Mouse (Mus musculus): ENCODE data around the gene BC055324. TPM values are rescaled to one million over a fixed set of nuclear protein-coding genes. Genes with fewer than 3 reads are reported as not detected.

Gene BC055324
- total RNA-seq, 2 experiments from 2014 or later: 1.1 to 1.4 TPM

DNA sequence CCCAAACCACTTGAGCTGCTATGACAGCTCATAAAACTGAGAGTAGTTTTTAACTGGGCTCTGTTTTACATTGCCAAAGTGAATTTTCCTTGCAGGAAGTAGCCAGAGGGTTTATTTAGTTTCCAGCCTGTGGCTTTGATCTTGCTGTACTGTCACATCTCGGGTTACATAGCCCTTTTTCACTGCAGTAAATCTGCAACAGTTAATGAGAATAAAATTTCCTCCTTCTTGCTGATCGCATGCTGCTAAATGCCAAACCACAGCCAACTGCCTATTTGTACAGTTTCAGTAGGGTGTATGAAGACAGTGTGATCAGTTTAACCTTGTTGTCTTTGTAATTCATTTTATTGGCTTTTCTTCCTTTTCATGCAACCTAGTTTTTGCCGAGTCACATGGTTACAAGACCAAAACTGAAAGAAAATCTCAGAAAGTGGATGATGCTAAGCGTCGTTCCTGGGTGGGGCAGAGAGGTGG, 96.3 kb downstream of the BC055324 start:
- intact Hi-C loops (cut with DNase I): no loop called here

More for the DNA sequence above, 96.3 kb downstream of the BC055324 start:
- no peak for DNase-seq (ENCODE audit: low spot score in 2 of 2)

Other genes starting within 250 kb of the BC055324 start
- 100 to 1,000 TPM; 205 to 213 TPM for gene Kifap3, start 215.2 kb downstream of the BC055324 start, total RNA-seq (2021)
- 10 to 100 TPM; 20.5 to 23.8 TPM for gene Scyl3, start 65.7 kb downstream of the BC055324 start, total RNA-seq (2021)
- 1 to 10 TPM; 5.4 to 6.1 TPM for gene Mettl18, start 93 bp upstream of the BC055324 start, total RNA-seq (2021)
- not detected for gene Sele, start 53.4 kb upstream of the BC055324 start, total RNA-seq (2021)
- gene Sell, start 67.2 kb upstream of the BC055324 start, total RNA-seq (2021): under 1 TPM in 1 of 2 experiments, not detected in 1; 0.18 TPM
- gene Selp, start 120.5 kb upstream of the BC055324 start, total RNA-seq (2021): not detected
- 1 to 10 TPM in 1 of 2 experiments, under 1 TPM in 1; 0.94 to 1.1 TPM for gene F5, start 157.0 kb upstream of the BC055324 start, total RNA-seq (2021)